Mouse (Mus musculus): ENCODE results near the gene Arhgef39. TPM values are rescaled to one million over a fixed set of nuclear protein-coding genes. Genes with fewer than 3 reads are reported as not detected.

Gene Arhgef39
- polyA plus RNA-seq, 1 experiment from 2014 or later: 34.5 TPM

- Histone ChIP-seq H3K27me3 (peaks cover 8% of the 10 kb centered on the region; the same call in 1 of the 2 replicates), H3K9me3 (replicated peaks) (no peaks in the 10 kb centered on the region), H3K36me3 (replicated peaks) (no peaks in the 10 kb centered on the region), H3K9ac (no peak overlapping the region), H3K4me1 (replicated peaks) (peaks cover 14% of the 10 kb centered on the region), H3K4me3 (replicated peaks) (peak overlapping the region; percentile 57; the same call in 1 of the 2 replicates), H3K4me2 (peak overlapping the region; percentile 72), H3K27ac (replicated peaks) (no peak overlapping the region)
- 39% methylated on average over 24 of the region's 24 CpGs for WGBS (ENCODE audit: insufficient replicate concordance)
- ATAC-seq (ENCODE audit: insufficient read depth): no peak
Measured at GRCm38 (mm10) chr4:43478906-43479832, 20.3 kb downstream of the Arhgef39 start.

GRCm38 (mm10) chr4:43478534-43478858 lies 21.0 kb downstream of the Arhgef39 start:
- Histone ChIP-seq H3K9me3 (replicated peaks) (no peaks in the 10 kb centered on the region), H3K4me2 (peak overlapping the region; percentile 72), H3K27ac (replicated peaks) (peak overlapping the region; percentile 57; the same call in 1 of the 2 replicates), H3K4me3 (replicated peaks) (peak overlapping the region; percentile 57), H3K36me3 (replicated peaks) (no peaks in the 10 kb centered on the region), H3K27me3 (peaks cover 8% of the 10 kb centered on the region; the same call in 1 of the 2 replicates), H3K4me1 (replicated peaks) (peaks cover 14% of the 10 kb centered on the region), H3K9ac (peak overlapping the region; percentile 57)
- 26% methylated on average over 8 of the region's 8 CpGs for WGBS (ENCODE audit: insufficient replicate concordance)
- no peak; the same call in 1 of the 2 replicates for ATAC-seq (ENCODE audit: insufficient read depth)

- Histone ChIP-seq H3K4me1 (replicated peaks) (peaks cover 14% of the 10 kb centered on the region), H3K9me3 (replicated peaks) (no peaks in the 10 kb centered on the region), H3K4me3 (replicated peaks) (peak overlapping the region; percentile 57), H3K4me2 (peak overlapping the region; percentile 72), H3K36me3 (replicated peaks) (no peaks in the 10 kb centered on the region), H3K9ac (peak overlapping the region; percentile 57), H3K27ac (replicated peaks) (peak overlapping the region; percentile 57; the same call in 1 of the 2 replicates), H3K27me3 (peaks cover 4% of the 10 kb centered on the region; the same call in 1 of the 2 replicates)
- ATAC-seq (ENCODE audit: insufficient read depth): peak; percentile 86
- WGBS (ENCODE audit: insufficient replicate concordance): 9% methylated on average over 11 of the region's 11 CpGs
Measured at GRCm38 (mm10) chr4:43477857-43478533, 21.5 kb downstream of the Arhgef39 start.

- H3K9ac ChIP-seq: no peak overlapping the region
- H3K4me3 ChIP-seq (replicated peaks): no peak overlapping the region
- no peak overlapping the region for H3K27ac ChIP-seq (replicated peaks)
- no peak overlapping the region for H3K4me2 ChIP-seq
- ATAC-seq (ENCODE audit: insufficient read depth): no peak
- H3K27me3 ChIP-seq: no peaks in the 10 kb centered on the region; the same call in 1 of the 2 replicates
- H3K4me1 ChIP-seq (replicated peaks): peaks cover 14% of the 10 kb centered on the region
- no peaks in the 10 kb centered on the region for H3K9me3 ChIP-seq (replicated peaks)
- 67% methylated on average over 6 of the region's 6 CpGs for WGBS (ENCODE audit: insufficient replicate concordance)
- no peaks in the 10 kb centered on the region for H3K36me3 ChIP-seq (replicated peaks)
Measured at GRCm38 (mm10) chr4:43476604-43477003, 22.9 kb downstream of the Arhgef39 start.

GRCm38 (mm10) chr4:43473636-43474035 lies 25.9 kb downstream of the Arhgef39 start:
- H3K27me3 ChIP-seq: no peaks in the 10 kb centered on the region; the same call in 1 of the 2 replicates
- WGBS (ENCODE audit: insufficient replicate concordance): 40% methylated on average over 1 of the region's 1 CpGs
- H3K27ac ChIP-seq (replicated peaks): no peak overlapping the region
- no peak overlapping the region for H3K4me3 ChIP-seq (replicated peaks)
- peaks cover 7% of the 10 kb centered on the region for H3K4me1 ChIP-seq (replicated peaks)
- H3K4me2 ChIP-seq: no peak overlapping the region
- no peak for ATAC-seq (ENCODE audit: insufficient read depth)
- no peak overlapping the region for H3K9ac ChIP-seq
- no peaks in the 10 kb centered on the region for H3K36me3 ChIP-seq (replicated peaks)
- H3K9me3 ChIP-seq (replicated peaks): no peaks in the 10 kb centered on the region

GRCm38 (mm10) chr4:43470301-43470700 lies 29.2 kb downstream of the Arhgef39 start:
- H3K27ac ChIP-seq (replicated peaks): no peak overlapping the region
- 77% methylated on average over 10 of the region's 10 CpGs for WGBS (ENCODE audit: insufficient replicate concordance)
- no peak overlapping the region for H3K4me2 ChIP-seq
- H3K4me1 ChIP-seq (replicated peaks): no peaks in the 10 kb centered on the region
- H3K9me3 ChIP-seq (replicated peaks): no peaks in the 10 kb centered on the region
- ATAC-seq (ENCODE audit: insufficient read depth): no peak
- no peaks in the 10 kb centered on the region for H3K36me3 ChIP-seq (replicated peaks)
- H3K9ac ChIP-seq: no peak overlapping the region
- H3K4me3 ChIP-seq (replicated peaks): no peak overlapping the region
- no peaks in the 10 kb centered on the region; the same call in 1 of the 2 replicates for H3K27me3 ChIP-seq

DNA sequence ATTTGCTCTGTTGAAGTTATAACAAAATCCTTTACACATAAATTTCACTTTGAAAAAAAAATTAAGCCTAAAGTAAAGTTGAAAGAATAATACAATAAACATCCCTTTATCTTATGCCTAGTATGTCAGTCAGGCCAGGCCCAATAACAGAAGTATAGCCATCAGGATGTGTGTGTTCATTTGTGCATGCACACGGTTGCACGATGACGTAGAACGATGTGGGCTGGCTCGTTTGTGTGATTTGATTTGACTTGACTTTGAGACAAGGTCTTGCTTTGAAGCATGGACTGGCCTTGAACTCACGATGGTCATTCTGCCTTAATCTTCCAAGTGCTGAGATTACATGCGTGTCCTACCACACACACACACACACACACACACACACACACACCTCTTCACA lies 32.6 kb downstream of the Arhgef39 start:
- no peaks in the 10 kb centered on the region for H3K27me3 ChIP-seq
- no peak overlapping the region for H3K4me3 ChIP-seq (replicated peaks)
- H3K4me1 ChIP-seq (replicated peaks): no peaks in the 10 kb centered on the region
- ATAC-seq (ENCODE audit: insufficient read depth): no peak
- H3K9me3 ChIP-seq (replicated peaks): no peaks in the 10 kb centered on the region
- no peak overlapping the region for H3K4me2 ChIP-seq
- WGBS (ENCODE audit: insufficient replicate concordance): 71% methylated on average over 7 of the region's 7 CpGs
- no peak overlapping the region for H3K9ac ChIP-seq
- no peaks in the 10 kb centered on the region for H3K36me3 ChIP-seq (replicated peaks)
- no peak overlapping the region for H3K27ac ChIP-seq (replicated peaks)

DNA sequence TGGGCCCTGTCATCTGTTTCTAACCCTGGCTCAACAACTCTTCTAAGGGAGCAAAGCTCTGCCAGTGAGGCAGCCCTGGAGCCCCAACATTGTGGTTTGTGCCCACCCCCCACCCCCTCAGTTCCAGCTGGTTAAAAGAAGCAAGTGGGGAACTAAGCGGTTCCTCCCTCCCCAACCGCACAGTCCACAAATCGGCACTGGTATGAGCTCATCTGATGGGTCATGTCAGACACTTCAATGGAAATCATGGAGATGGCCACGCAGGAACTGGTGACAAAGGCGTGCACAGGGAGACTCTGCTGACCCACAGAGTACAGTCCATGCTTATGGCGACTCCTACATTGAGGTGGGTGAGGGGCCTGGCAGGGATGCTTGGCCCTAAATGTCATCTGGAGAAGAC lies 33.6 kb downstream of the Arhgef39 start:
- no peak overlapping the region for H3K4me2 ChIP-seq
- H3K9me3 ChIP-seq (replicated peaks): no peaks in the 10 kb centered on the region
- H3K36me3 ChIP-seq (replicated peaks): no peaks in the 10 kb centered on the region
- H3K9ac ChIP-seq: no peak overlapping the region
- no peaks in the 10 kb centered on the region for H3K4me1 ChIP-seq (replicated peaks)
- 43% methylated on average over 6 of the region's 6 CpGs for WGBS (ENCODE audit: insufficient replicate concordance)
- H3K27me3 ChIP-seq: 0 out of 2 replicates have a peak, but pooled peaks cover 4% of the 10 kb centered on the region
- H3K27ac ChIP-seq (replicated peaks): no peak overlapping the region
- no peak for ATAC-seq (ENCODE audit: insufficient read depth)
- H3K4me3 ChIP-seq (replicated peaks): no peak overlapping the region

GRCm38 (mm10) chr4:43463102-43463501 lies 36.4 kb downstream of the Arhgef39 start:
- no peak overlapping the region for H3K9ac ChIP-seq
- no peaks in the 10 kb centered on the region for H3K36me3 ChIP-seq (replicated peaks)
- H3K27ac ChIP-seq (replicated peaks): no peak overlapping the region
- H3K4me3 ChIP-seq (replicated peaks): no peak overlapping the region
- H3K4me1 ChIP-seq (replicated peaks): no peaks in the 10 kb centered on the region
- H3K9me3 ChIP-seq (replicated peaks): no peaks in the 10 kb centered on the region
- no peak for ATAC-seq (ENCODE audit: insufficient read depth)
- no peak overlapping the region for H3K4me2 ChIP-seq
- H3K27me3 ChIP-seq: 0 out of 2 replicates have a peak, but pooled peaks cover 6% of the 10 kb centered on the region
- 47% methylated on average over 5 of the region's 5 CpGs for WGBS (ENCODE audit: insufficient replicate concordance)

DNA sequence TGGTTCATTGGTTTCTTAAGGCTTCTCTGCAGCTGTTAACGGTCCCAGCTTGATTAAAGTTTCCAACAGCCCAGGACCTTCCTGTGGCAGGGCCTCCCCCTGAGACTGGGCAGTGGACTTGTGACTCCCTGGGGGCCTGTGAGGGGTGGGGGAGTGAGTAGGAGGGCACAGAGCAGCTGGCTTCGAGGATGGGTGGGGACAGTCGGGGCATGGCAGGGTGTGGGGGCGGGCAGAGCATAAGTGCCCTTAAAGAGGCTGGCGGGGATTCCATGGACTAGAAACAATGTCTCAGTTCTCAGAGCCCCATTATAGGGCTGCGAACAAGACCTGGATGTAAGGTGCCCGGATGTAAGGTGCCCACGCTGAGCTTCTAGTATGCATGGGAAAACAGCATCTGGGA lies 42.4 kb downstream of the Arhgef39 start:
- Histone ChIP-seq H3K4me3 (replicated peaks) (no peak overlapping the region), H3K9ac (no peak overlapping the region), H3K4me2 (no peak overlapping the region), H3K36me3 (replicated peaks) (no peaks in the 10 kb centered on the region), H3K4me1 (replicated peaks) (no peaks in the 10 kb centered on the region; the same call in 1 of the 2 replicates), H3K9me3 (replicated peaks) (no peaks in the 10 kb centered on the region), H3K27ac (replicated peaks) (no peak overlapping the region), H3K27me3 (peaks cover 50% of the 10 kb centered on the region)
- WGBS (ENCODE audit: insufficient replicate concordance): 26% methylated on average over 8 of the region's 8 CpGs
- ATAC-seq (ENCODE audit: insufficient read depth): no peak

DNA sequence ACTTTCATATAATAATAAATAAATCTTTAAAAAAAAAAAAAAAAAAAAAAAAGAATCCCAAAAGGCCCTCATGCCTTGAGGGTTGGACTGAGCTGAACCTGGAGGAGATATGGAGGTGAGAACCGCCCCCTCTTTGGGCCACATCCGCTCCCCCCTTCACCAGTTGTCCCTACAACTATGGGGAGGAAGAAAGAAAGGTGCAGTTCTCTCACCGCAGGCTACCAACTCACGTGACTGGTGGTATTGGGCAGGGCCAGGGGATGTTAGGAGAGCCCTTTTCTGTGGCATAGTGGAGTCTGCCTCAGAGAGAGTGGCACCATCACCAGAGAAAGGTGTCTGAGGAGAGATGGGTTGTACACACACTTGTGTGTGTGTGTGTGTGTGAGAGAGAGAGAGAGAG lies 43.0 kb downstream of the Arhgef39 start:
- H3K27ac ChIP-seq (replicated peaks): no peak overlapping the region
- no peaks in the 10 kb centered on the region for H3K36me3 ChIP-seq (replicated peaks)
- no peak for ATAC-seq (ENCODE audit: insufficient read depth)
- H3K4me2 ChIP-seq: no peak overlapping the region
- H3K9me3 ChIP-seq (replicated peaks): no peaks in the 10 kb centered on the region
- H3K4me1 ChIP-seq (replicated peaks): no peaks in the 10 kb centered on the region; the same call in 1 of the 2 replicates
- H3K4me3 ChIP-seq (replicated peaks): no peak overlapping the region
- H3K9ac ChIP-seq: no peak overlapping the region
- H3K27me3 ChIP-seq: peaks cover 57% of the 10 kb centered on the region
- WGBS (ENCODE audit: insufficient replicate concordance): 9% methylated on average over 4 of the region's 4 CpGs
